Mouse (Mus musculus): ENCODE results near the gene BC034090.

BC034090 gene

DNA sequence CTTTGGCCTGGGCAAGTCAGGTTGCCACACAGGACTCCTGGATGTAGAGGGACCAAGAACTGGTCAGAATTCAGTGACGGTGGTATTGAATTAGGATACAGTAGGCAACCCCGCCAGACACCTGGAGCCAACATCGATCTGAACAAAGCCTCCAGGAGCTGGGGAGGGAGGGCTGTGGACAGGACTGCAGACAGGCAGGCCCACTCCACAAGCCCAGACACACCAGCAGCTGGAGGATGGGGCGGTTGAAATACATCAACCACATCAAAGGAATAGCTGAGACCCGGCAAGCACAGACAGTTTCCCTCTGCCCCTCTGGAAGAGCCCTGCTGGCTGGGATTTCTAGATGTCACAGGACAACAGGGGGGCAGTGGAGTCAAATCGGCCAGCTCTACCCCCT lies 27.4 kb downstream of the BC034090 start:
- no peak for DNase-seq (ENCODE audit: low read depth in 1 of 2, low spot score in 2 of 2)

DNA sequence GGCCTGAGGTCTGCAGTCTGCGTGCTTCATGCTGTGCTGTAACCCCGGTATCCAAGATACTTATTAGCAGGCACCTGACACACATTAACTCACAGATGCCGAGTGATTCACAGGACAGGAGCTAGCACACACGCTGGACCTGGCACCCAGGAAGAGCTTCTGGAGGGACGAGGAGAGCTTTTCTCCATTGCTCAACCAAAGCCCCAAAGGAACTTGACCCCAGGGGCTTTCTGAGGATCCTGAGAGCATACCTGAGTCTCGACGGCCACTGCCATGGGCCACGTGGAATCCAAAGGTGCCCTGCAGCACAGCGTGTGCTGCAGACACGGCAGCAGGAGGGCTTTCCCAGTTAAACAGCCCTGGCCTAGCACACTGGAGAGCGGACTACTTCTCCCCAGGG lies 27.9 kb downstream of the BC034090 start:
- DNase-seq (ENCODE audit: low read depth in 1 of 2, low spot score in 2 of 2), result no peak

- DNase-seq (ENCODE audit: low read depth in 1 of 2, low spot score in 2 of 2), result no peak
These were observed 29.0 kb downstream of the BC034090 start for GRCm38 (mm10) chr1:155215066-155215764.

- DNase-seq (ENCODE audit: low read depth in 1 of 2, low spot score in 2 of 2), result no peak
These were observed 30.3 kb downstream of the BC034090 start for GRCm38 (mm10) chr1:155213912-155214311.

GRCm38 (mm10) chr1:155212936-155213774 lies 31.1 kb downstream of the BC034090 start:
- no peak for DNase-seq (ENCODE audit: low read depth in 1 of 2, low spot score in 2 of 2)

DNA sequence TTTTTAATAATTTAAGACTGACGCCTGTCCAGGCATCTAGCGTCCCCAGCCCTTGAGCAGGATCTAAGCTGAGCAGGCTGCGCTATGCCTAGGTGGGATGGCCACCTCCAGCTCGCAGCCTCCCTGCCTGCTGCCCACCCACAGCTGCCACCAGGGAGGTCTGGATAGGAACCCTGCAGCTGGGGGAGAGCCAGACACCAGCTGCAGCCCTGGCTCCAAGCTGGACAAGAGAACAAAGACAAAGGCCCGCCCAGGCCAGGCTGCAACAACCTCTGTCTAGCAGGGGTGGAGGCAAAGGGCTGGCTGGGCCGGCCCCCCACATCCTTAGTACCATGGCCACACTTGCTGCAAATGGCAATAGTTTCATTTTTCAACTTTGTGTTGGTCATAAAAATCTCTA lies 31.8 kb downstream of the BC034090 start:
- DNase-seq (ENCODE audit: low read depth in 1 of 2, low spot score in 2 of 2), result no peak

DNA sequence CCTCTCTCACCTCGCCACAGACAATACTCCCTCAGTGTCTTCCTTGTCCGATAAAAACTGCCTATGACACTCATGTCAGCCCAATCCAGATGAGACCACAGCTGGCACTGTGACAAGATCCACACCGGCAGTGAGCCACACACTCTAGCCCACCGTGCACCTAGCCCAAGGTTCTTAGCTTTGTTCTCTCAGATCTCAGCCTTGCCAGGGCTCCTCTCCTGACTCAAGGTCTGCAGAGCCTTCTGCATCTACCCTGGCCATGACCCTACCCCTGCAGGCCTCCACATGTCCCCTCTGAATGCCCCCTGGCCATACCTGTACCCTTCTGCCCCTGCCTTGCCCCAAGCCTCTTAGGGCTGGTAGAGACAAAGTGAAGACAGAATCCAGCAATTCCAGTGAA lies 32.2 kb downstream of the BC034090 start:
- DNase-seq (ENCODE audit: low read depth in 1 of 2, low spot score in 2 of 2), result no peak

DNA sequence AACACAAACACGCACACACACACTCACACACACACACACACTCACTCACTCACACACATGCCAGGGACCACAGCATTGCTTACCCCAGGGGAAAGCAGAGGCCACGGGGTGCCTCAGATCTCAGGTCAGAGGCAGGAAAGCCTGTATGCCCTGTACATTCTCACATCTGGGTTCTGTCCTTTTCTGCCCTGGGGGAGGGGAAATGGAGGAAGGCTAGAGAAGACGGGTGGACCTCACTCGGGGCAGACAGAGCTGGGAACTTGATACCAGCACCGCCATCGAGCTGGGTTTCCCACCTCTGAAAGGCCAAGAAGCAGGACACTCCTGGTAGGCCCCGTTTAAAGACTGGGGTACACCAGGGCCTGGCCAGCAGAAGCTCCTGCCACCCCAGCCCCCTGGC lies 33.2 kb downstream of the BC034090 start:
- DNase-seq (ENCODE audit: low read depth in 1 of 2, low spot score in 2 of 2), result no peak

DNA sequence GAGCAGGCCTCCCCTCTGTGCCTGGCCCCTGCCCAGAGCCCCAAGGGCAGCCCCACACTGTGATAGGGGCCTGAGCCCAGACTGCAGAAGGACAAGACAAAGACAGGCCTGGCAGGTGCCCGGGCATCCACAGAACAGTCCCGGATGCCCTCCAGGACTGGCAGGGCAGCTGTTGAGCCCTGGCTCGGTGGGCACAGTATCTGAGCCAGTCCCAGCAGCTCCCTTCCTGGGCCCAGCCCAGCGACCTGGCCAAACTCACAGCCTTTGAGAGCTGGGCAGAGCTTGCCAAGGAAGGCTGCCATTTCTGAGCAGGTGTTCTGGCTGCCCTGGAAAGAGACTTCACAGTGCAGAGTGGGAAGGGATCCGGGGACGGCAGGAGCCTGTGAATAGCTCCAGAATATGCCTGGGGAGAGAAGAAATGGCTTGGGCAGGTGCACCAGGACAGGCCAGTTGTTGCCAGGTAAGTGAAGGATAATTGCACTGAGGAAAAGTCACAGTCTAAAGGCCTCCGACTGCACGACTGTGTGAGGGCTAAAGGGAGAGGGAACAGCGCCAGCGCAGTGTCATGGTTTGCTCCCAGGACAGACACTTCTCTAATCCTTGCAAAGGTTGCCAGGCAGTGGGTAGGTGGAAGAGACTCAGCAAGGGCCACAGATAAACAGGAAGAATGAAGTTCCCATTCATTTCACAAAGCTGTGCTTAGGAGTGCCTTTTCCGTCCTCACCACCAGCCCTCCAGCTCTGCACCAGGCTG lies 34.1 kb downstream of the BC034090 start:
- no peak for DNase-seq (ENCODE audit: low read depth in 1 of 2, low spot score in 2 of 2)

DNA sequence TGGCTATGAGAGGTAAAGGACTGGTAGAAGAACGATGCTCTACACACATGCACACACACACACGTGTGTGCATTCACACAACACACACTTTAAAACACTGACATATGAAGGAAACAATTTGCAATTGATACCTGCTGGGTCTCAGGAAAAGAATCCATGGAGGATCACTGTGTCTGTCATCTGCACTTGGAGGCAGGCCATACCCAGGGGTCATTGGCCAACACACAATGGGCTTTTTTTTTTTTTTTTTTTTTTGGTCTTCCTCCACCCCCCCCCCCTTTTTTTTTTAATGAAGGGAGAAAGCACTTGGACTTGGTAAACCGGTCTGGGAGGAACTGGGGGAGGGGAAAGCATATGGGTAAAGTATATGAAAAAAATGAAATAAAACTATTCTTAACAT lies 36.4 kb downstream of the BC034090 start:
- DNase-seq (ENCODE audit: low read depth in 1 of 2, low spot score in 2 of 2), result no peak

DNA sequence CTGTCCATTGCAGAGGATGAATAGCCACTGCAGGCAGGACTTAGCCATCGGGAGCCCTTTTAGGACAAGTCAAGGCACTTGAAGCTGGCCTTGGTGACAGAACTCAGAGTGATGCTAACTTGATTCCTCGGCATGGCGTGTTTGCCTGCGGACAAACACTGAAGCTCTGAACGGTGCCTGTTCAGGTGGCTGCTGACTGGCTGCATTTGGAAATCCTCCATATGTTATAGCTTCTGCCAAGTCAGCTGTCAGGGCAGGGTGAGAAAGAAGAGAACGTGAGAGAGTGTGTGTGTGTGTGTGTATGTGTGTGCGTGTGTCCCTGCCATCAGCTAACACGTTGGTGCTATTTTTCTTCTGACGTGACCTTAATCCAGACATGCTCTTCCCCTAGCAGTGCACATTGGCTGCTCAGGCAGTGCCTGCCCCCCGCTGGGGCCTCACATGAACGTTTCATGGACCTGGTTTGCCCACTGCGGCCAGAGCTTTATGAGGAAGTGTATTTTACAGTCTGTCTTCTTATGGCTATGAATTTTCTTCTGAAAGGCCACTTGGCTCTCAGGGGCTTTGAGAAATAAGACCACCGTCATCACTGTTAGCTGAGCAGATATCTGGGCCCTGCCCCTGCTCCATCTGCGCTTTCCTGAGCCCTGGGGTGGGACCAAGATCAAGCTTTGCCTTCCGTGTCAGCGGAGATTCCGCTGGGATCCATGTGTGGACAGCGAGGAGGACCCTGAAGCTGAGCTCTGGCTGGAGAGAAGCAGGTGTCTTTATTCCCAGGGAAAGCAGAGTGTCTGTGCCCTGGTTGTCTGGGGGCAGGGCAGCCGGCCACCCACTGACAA lies 38.2 kb downstream of the BC034090 start:
- no peak for DNase-seq (ENCODE audit: low read depth in 1 of 2, low spot score in 2 of 2)

GRCm38 (mm10) chr1:155205311-155205710 lies 38.9 kb downstream of the BC034090 start:
- no peak for DNase-seq (ENCODE audit: low read depth in 1 of 2, low spot score in 2 of 2)

- DNase-seq (ENCODE audit: low read depth in 1 of 2, low spot score in 2 of 2), result no peak
These were observed 39.6 kb downstream of the BC034090 start for GRCm38 (mm10) chr1:155204560-155205162.

GRCm38 (mm10) chr1:155203954-155204353 lies 40.3 kb downstream of the BC034090 start:
- DNase-seq (ENCODE audit: low read depth in 1 of 2, low spot score in 2 of 2), result no peak

- no peak for DNase-seq (ENCODE audit: low read depth in 1 of 2, low spot score in 2 of 2)
These were observed 41.1 kb downstream of the BC034090 start for GRCm38 (mm10) chr1:155203101-155203500.

GRCm38 (mm10) chr1:155202472-155202871 lies 41.8 kb downstream of the BC034090 start:
- no peak for DNase-seq (ENCODE audit: low read depth in 1 of 2, low spot score in 2 of 2)

DNA sequence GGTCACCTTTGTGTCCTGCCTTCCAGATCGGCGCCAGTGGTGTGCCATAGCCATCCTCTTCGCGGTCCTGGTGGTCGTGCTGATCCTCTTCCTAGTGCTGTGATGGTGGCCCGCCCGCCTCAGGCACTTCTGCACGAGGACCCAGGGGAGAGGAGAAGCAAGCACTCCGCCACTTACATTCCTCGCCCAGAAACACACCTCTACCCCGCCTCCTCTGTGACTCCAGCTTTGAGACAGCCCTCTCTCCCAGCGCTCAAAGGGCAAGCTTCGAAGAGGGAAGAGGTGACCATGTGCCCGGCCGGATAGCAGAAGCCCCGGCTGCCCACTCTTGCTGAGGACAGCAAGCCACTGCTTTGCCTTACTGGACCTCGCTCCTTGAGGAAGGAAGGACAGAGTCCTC lies 42.3 kb downstream of the BC034090 start:
- DNase-seq (ENCODE audit: low read depth in 1 of 2, low spot score in 2 of 2), result no peak

DNA sequence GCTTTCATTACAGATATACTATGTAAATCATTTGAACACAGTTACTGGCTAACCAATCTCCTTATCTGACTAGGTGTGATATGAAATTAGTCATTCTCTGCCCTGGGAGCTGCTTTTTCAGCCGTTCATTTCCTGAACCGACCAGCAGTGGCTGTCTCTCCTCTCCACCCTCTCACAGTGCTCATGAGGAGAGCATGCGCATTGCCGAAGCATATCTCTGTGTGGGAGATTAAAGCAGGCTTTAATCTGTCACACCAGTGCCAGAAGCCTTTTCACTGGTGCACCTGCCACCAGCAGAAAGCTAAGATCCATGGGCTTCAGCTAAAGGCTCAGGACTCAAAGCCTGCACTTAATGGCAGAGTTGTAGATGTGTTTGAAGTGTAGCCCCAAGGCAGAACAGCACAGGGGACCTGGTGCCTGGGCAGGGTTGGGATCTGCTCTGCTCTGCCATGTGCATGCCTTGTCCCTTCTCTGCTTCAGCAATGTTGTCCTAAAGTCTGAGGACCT lies 42.8 kb downstream of the BC034090 start:
- no peak for DNase-seq (ENCODE audit: low read depth in 1 of 2, low spot score in 2 of 2)

- no peak for DNase-seq (ENCODE audit: low read depth in 1 of 2, low spot score in 2 of 2)
These were observed 43.3 kb downstream of the BC034090 start for GRCm38 (mm10) chr1:155200967-155201366.

DNA sequence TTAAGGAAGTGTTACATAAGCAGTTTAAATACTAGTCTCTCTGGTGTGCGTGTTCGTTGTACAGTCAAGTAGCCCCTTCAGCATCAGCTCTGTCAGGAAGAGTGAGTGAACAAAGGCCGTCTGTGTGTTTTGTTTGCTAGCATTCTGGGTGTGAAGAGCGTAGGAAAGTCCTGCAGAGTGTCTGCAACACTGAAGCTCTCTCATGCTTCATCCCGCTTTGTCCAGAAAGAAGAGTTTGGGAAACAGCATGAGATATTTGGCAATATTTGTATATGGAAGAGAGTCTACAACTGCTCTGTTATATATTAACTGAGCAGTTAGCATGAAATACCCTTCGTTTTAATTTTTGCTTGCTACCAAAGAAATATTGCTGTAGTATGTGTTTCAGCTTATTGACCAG lies 44.7 kb downstream of the BC034090 start:
- DNase-seq (ENCODE audit: low read depth in 1 of 2, low spot score in 2 of 2), result no peak
